Mouse (Mus musculus): Measurements from ENCODE around the gene Thap3.

- TF ChIP-seq CTCF (IDR thresholded peaks at IDR 0.05; ENCODE audit: control insufficient read depth, insufficient read depth, low read length) (no peak), POLR2A (IDR thresholded peaks at IDR 0.05; ENCODE audit: borderline replicate concordance, control insufficient read depth, low read depth, low read length) (no peak)
Measured at GRCm38 (mm10) chr4:152001335-152001734, 12.5 kb upstream of the Thap3 start.
